Mouse (Mus musculus) effector memory CD4-positive, alpha-beta T cell, adult 7 months (primary cell): ENCODE results near the gene Cdk4. TPM values are rescaled to one million over a fixed set of nuclear protein-coding genes. Genes with fewer than 3 reads are reported as not detected.

Experiments used
- polyA plus RNA-seq: library from polyadenylated mRNA; unstranded; fragments of 100-300 nt; shearing (Covaris generic); gene quantifications from one replicate; pipeline ENCODE4 v1.2.1, GENCODE M21; 2017

Gene Cdk4
- polyA plus RNA-seq: 188 TPM

DNA sequence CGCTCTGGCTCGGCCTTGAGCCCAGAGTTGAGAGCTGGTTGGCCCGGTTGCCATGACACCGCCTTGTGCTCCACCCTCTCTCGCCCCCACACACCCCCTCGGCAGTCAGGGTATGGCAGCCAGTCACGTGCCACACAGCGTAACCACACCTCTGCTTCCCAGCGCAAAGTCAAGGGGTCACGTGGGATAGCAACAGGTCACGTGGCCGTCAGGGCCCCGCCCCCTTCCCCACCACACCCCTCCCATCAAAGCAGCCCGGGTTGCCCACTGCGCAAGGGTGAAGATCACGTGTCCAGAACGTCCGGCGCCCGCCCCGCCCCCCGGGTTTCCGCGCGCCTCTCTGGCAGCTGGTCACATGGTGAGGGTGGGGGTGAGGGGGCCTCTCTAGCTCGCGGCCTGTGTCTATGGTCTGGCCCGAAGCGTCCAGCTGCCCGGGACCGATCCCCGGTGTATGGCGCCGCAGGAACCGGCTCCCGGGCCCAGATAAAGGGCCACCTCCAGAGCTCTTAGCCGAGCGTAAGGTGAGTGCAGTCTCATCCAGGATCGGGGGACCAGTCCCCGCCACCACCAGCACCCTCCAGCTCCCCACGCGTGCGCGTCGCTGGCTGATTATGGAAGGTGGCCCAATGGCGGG, at the start of gene Cdk4:
TSS of gene Cdk4 (plus strand) at position 296 of the 634 bp plus-strand sequence.

DNA sequence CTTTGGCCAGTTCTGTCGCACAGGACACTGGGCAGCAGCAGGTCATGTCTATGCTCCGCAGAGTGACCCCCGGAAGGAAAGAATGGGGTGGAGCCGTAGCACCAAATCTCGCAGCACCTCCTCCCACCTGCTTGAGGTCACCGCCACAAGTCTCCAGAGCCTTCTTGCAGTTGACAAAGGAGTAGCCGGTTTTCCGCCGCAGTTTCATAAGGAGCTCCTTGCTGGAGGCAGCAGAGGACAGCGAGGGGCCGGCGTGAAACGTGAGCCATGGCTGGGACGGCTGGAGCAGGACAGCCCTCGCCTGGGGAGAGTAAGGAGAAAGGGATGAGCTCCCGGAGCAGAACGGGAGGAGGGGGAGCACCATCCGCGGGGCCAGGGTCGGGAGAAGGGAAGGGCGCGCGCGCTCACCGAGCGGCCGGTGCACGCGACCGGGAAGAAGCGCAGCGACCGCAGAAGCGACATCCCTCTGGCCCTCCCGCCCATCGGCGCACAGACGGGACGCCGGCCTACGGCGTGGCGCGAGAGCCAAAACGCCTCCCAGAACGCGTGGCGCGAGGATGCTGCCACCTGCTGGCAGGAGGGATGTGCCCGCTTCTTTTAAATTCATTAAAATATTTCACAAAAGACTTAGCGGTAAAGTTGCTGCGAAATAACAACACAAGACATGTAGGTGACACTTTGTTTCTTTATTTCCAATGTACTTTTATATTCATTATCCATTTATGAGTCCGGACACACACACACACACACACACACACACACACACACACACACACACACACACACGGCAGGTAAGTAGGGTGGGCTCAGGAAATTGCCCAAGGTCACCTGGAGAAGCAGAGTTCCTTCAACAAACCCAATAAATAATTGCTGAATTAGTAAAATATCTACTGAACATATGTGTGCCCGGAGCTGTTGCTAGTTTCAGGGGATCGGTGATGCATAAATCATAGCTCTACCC, 32.7 kb upstream of the Cdk4 start, which contains the start of gene Tsfm:
TSS of gene Tsfm (minus strand) at position 505 of the 961 bp plus-strand sequence.

DNA sequence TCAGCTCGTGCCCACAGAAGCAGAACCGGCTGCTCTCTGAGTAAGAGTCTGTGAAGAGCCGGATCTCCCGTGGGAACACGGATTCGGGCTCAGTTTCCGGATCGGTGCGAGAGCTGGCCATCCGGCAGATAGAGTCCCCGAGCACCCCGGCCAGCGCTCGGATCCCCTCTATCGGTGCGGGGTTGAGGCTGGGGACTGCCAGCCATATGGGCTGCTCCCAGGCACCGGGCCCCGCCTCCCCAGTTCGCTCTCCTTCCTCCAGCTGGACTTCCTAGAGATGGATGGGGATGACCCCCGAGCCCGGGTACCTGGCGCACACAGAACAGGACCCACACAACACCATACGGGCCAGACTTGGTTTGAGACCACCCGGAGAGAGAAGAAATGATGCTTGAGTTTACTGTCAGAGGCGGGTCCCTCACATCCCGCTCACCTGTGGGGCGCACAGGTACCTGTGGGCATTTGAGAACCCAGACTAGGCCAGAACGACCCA, 22.0 kb upstream of the Cdk4 start, which contains the start of the genes Mettl1 and Eef1akmt3:
TSS of gene Mettl1 (plus strand) at position 141 of the 493 bp plus-strand sequence.
TSS of gene Eef1akmt3 (minus strand) at position 240 of the 493 bp plus-strand sequence.

DNA sequence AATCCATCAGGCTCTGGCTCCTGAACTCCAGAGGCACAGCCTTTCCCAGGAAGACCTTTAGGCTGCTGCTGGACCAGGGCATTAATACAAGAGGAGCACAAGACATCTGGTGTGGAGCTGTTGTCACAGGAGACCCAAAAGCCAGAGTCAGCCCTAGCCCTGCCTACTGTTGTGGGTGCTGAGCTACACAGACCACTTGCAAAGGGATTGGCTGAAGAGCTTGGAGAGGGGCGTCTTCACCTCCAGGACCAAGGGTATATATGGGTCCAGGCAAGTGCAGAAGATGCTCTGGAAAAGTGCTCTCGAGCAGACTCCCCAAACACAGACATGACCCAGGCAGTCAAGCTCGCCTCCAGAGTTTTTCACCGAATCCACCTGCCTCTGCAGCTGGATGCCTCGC, 15.4 kb upstream of the Cdk4 start, which contains the start of gene Cyp27b1:
TSS of gene Cyp27b1 (plus strand) at position 297 of the 400 bp plus-strand sequence.

DNA sequence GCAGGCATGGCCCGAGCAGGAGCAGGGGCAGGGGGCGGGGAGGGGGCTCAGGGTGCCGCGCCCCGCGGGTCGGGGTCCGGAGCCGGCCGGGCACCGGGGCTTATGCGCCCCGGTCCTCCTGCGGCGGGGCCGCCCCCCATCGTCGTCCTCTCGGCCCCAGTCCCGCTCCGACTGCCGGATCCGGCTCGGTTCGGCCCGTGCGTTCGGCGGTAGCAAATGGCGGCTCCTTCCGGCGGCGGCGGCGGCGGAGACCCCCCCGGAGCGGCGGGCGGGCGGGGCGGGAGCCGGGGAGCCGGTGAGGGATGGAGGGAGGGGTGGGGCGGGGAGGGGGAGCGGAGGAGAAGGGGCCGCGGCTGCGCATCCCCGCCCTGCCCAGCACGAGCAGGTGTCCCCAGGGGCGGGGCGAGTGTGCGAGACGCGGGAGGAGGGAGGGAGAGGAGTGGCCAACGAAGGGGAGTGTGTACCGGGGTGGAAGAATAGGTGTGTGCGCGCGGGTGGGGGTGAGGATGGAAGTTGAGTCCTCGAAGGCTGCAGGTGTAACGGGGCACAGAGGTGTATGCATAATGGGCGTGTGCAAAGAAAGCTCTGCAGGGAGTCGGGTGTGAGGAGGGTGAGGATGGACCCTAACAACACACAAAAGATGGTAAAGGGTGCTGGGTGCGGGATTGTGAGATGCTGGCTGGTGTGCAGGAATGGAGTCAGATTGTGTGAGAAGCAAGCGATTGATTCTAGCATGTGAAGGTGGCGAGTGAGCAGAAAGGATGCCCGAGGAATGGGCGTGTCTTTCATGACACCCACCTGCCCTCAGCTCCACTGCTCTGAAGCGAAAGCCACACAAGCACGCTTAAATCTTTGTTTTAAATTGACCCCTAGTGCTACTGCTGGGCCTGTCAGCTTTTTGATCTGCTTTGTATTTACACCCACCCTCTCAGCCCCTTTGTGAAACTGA, 3.1 kb upstream of the Cdk4 start, which contains the start of gene March9:
TSS of gene March9 (minus strand) at position 217 of the 949 bp plus-strand sequence.

DNA sequence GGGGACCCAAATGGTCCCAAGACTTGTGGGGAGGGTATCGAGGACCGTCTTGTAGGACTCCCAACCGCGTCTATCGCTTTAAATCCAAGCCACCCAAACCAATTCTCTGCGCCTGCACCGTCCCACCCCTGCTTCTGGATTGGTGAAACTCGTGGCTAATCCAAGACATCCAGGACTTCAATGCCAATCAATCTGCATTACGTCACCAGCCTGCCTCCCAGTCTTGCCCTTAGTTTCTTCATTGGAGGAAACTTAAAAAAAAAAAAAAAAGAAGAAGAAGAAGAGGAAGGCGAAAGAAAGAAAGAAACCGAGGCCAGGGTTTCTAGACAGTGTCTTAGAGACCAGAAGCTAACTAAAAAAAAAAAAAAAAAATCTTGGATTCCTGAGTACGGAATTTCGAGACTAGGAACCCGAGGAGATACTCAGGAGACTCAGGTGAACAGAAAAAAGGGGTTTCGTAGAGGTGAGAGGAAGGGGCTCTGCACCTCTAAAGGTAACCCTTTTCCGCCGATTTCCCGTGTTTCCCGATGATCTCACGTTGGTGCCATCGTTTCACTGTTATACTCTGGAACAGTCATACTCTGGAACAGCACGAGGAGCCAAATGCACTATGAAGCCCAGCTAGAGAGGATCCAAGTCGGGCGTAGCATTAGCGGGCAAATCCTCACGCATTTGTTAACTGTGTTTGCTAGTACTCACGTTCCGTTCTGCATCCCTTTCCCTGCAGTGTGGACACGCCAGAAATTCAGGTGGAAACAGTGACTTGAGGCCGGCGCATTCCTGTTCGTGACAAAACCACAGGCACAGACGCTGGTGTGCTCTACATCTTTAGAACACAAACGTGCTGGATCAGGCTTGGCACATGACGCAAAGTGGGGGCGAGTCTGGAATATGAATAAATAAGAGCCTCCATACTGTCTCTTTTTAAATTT, 7.1 kb downstream of the Cdk4 start, which contains the start of gene Tspan31:
TSS of gene Tspan31 (minus strand) at position 75 of the 932 bp plus-strand sequence.

DNA sequence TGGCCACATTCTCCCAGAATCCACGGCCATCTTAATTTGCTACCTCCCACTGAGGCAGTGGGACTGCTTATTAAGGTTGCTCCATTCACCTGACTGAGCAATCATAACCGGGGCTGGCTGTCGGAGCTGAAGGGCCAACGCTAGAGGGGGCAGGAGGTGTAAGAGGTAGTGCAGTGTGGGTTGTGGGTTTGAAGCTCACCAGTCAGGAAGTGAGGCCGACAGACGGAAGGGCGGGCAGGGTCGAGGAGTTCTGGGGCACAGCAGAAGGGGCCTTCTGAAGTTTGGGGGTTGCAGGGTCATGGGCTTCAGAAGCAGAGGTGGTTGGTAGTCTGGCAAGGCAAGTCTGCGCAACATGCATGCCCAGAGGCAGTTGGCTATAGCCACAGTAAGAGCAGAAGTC, 11.7 kb downstream of the Cdk4 start, which contains the start of gene Agap2:
TSS of gene Agap2 (plus strand) at position 205 of the 400 bp plus-strand sequence.

Other genes starting within 250 kb of the Cdk4 start
- 7.2 TPM for gene Atp23, start 162.2 kb upstream of the Cdk4 start, polyA plus RNA-seq
- 38.2 TPM for gene Ctdsp2, start 84.8 kb upstream of the Cdk4 start, polyA plus RNA-seq
- gene Avil, start 62.8 kb upstream of the Cdk4 start, polyA plus RNA-seq: not detected
- 21.8 TPM for gene Tsfm, start 32.7 kb upstream of the Cdk4 start, polyA plus RNA-seq
- 15.7 TPM for gene Mettl1, start 22.1 kb upstream of the Cdk4 start, polyA plus RNA-seq
- gene Eef1akmt3, start 22.0 kb upstream of the Cdk4 start, polyA plus RNA-seq: 0.60 TPM
- not detected for gene Cyp27b1, start 15.3 kb upstream of the Cdk4 start, polyA plus RNA-seq
- 1.4 TPM for gene March9, start 3.4 kb upstream of the Cdk4 start, polyA plus RNA-seq
- gene Tspan31, start 6.7 kb downstream of the Cdk4 start, polyA plus RNA-seq: 142 TPM
- gene Agap2, start 11.8 kb downstream of the Cdk4 start, polyA plus RNA-seq: 13.2 TPM
- gene Os9, start 57.6 kb downstream of the Cdk4 start, polyA plus RNA-seq: 197 TPM
- 801 TPM for gene B4galnt1, start 101.7 kb downstream of the Cdk4 start, polyA plus RNA-seq
- gene Slc26a10, start 117.1 kb downstream of the Cdk4 start, polyA plus RNA-seq: 11.3 TPM
- not detected for gene Arhgef25, start 126.5 kb downstream of the Cdk4 start, polyA plus RNA-seq
- 90.2 TPM for gene Dtx3, start 132.2 kb downstream of the Cdk4 start, polyA plus RNA-seq
- gene Pip4k2c, start 148.1 kb downstream of the Cdk4 start, polyA plus RNA-seq: 26.3 TPM
- gene Kif5a, start 199.8 kb downstream of the Cdk4 start, polyA plus RNA-seq: 0.06 TPM
- gene Dctn2, start 202.8 kb downstream of the Cdk4 start, polyA plus RNA-seq: 69.5 TPM
- gene Mbd6, start 225.5 kb downstream of the Cdk4 start, polyA plus RNA-seq: 3.4 TPM
- gene Mars, start 248.3 kb downstream of the Cdk4 start, polyA plus RNA-seq: 59.8 TPM